Mouse (Mus musculus): ENCODE measurements around the gene Usp31.

GRCm38 (mm10) chr7:121706411-121707072 lies 511 bp downstream of the Usp31 start:
- TF ChIP-seq CTCF (conservative IDR thresholded peaks at IDR 0.05; ENCODE audit: low read length), result no peak
- no peak for TF ChIP-seq NANOG (IDR thresholded peaks at IDR 0.05; ENCODE audit: borderline replicate concordance, low read length)

Measured in E14TG2a.4 (cell line).